Mouse (Mus musculus) C2C12 (cell line): ENCODE data around the gene Dcn. TPM values are rescaled to one million over a fixed set of nuclear protein-coding genes. Genes with fewer than 3 reads are reported as not detected.

ENCODE experiments used
- H3K27me3 ChIP-seq: one replicate; pipeline ENCODE4 v1.6.1; 2011; ENCODE audit not compliant: control insufficient read depth, insufficient read depth, insufficient read length
- H3K36me3 ChIP-seq: one replicate; pipeline ENCODE4 v1.6.1; 2011; ENCODE audit not compliant: control insufficient read depth, insufficient read depth
- H3K4me3 ChIP-seq: one replicate; pipeline ENCODE4 v1.5.1; 2011; ENCODE audit warnings: mild to moderate bottlenecking, control low read depth; ENCODE audit not compliant: poor library complexity, insufficient read depth, severe bottlenecking
- H3K79me2 ChIP-seq: one replicate; pipeline ENCODE4 v1.6.1; 2011; ENCODE audit not compliant: control insufficient read depth, insufficient read depth
- H3K79me3 ChIP-seq: one replicate; pipeline ENCODE4 v1.6.1; 2011; ENCODE audit warnings: low read depth, control low read depth
- H3ac ChIP-seq: one replicate; pipeline ENCODE3; 2011; ENCODE audit warnings: low read depth; ENCODE audit not compliant: control insufficient read depth, insufficient read length
- CEBPB ChIP-seq: IDR thresholded peaks from one replicate; pipeline ENCODE4 v1.6.1; 2011; ENCODE audit warnings: low read depth, mild to moderate bottlenecking, control low read depth, moderate library complexity
- CTCF ChIP-seq: IDR thresholded peaks from one replicate; pipeline ENCODE4 v1.5.1; 2011; ENCODE audit not compliant: control insufficient read depth, insufficient read depth, insufficient read length
- FOSL1 ChIP-seq: IDR thresholded peaks from one replicate; pipeline ENCODE4 v1.8.0; 2011; ENCODE audit warnings: mild to moderate bottlenecking, low read length; ENCODE audit not compliant: poor library complexity, insufficient read depth, severe bottlenecking
- MAX ChIP-seq: IDR thresholded peaks from one replicate; pipeline ENCODE4 v1.6.1; 2011; ENCODE audit warnings: mild to moderate bottlenecking, control low read depth
- MYOD1 ChIP-seq: IDR thresholded peaks from one replicate; pipeline ENCODE4 v1.6.1; 2011; ENCODE audit warnings: low read depth; ENCODE audit not compliant: control insufficient read depth, insufficient read length
- MYOG ChIP-seq: IDR thresholded peaks from one replicate; pipeline ENCODE4 v1.6.1; 2011; ENCODE audit not compliant: control insufficient read depth, insufficient read length; ENCODE audit errors: extremely low read depth
- USF1 ChIP-seq: IDR thresholded peaks from one replicate; pipeline ENCODE4 v1.6.1; 2011; ENCODE audit warnings: low read depth, mild to moderate bottlenecking, control low read depth, moderate library complexity
- polyA plus RNA-seq: library from polyadenylated mRNA; unstranded; fragments of >200 nt; fragmentation: generic; extraction: Trizol; gene quantifications from one replicate; pipeline ENCODE4 v1.2.1, GENCODE M21; 2012; ENCODE audit warnings: missing spikeins

Gene Dcn
- polyA plus RNA-seq, 1 experiment, result 0.07 TPM

GRCm38 (mm10) chr10:97564957-97565856 is 85.8 kb downstream of the Dcn start, which contains the start of gene Lum:
TSS of gene Lum (plus strand) at chr10:97565128.
- H3K79me3 ChIP-seq, result no peaks in the 10 kb centered on the region
- no peaks in the 10 kb centered on the region for H3K79me2 ChIP-seq
- no peaks in the 10 kb centered on the region for H3K36me3 ChIP-seq
- no peak within 1 kb of the TSS for H3K4me3 ChIP-seq
- H3K27me3 ChIP-seq, result no peaks in the 10 kb centered on the region
- TF ChIP-seq FOSL1 (no peak), USF1 (no peak), CEBPB (no peak), MYOD1 (no peak), CTCF (no peak), MYOG (no peak), MAX (no peak)
- no peak within 1 kb of the TSS for H3ac ChIP-seq

DNA sequence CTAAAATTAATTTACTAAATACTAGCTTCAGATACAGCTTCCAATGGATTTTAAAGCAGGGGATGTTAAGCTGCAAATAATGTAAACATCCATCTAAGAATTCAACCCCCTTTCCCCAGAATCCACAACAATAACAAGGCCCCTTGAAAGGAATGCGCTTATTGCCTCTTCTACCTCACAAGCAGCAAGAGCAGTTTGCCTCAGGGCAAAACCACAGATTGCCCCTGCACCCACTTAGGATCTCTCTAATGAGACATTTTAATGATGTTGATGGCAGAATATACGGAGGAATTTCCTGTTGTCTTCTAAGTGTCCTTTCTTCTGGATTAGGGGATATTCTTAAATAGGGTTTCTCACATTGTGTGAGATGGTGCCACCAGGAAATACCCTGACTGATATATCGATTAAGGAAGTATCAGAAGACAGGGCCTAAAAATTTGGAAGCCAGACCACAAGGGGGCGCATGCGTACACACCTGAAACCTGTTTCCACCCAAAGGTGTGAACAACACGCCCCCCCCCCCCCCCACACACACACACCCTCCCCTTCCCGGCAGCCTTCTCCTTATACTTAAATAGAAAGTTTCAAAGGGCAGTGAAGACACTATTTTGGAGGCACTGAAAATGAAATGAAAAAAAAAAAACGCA is 88.2 kb downstream of the Dcn start:
- Histone ChIP-seq H3K4me3 (no peak overlapping the region), H3ac (no peak overlapping the region), H3K27me3 (no peaks in the 10 kb centered on the region), H3K36me3 (no peaks in the 10 kb centered on the region), H3K79me2 (no peaks in the 10 kb centered on the region), H3K79me3 (no peaks in the 10 kb centered on the region)
- TF ChIP-seq MAX (no peak), MYOG (no peak), USF1 (no peak), MYOD1 (no peak), CEBPB (no peak), FOSL1 (no peak), CTCF (no peak)

Other genes starting within 250 kb of the Dcn start
- gene Lum, start 85.5 kb downstream of the Dcn start, polyA plus RNA-seq, result not detected
- not detected for gene Kera, start 127.3 kb downstream of the Dcn start, polyA plus RNA-seq
- gene Epyc, start 164.5 kb downstream of the Dcn start, polyA plus RNA-seq, result not detected
- not detected for gene Ccer1, start 213.4 kb downstream of the Dcn start, polyA plus RNA-seq
- gene C030005K15Rik, start 247.1 kb downstream of the Dcn start, polyA plus RNA-seq, result not detected